Mouse (Mus musculus) embryonic fibroblast, embryonic 13.5 days (primary cell): Measurements from ENCODE around the gene Dcaf4.

Experiments
- CTCF ChIP-seq: IDR thresholded peaks from 2 replicates; pipeline ENCODE4 v1.5.1; 2011; ENCODE audit warnings: mild to moderate bottlenecking, control low read depth, low read length, moderate library complexity, borderline replicate concordance; ENCODE audit not compliant: insufficient read depth
- POLR2A ChIP-seq: IDR thresholded peaks from 2 replicates; pipeline ENCODE4 v1.6.1; 2011; ENCODE audit warnings: low read depth, mild to moderate bottlenecking, control low read depth, low read length, moderate library complexity

GRCm38 (mm10) chr12:83496736-83497135 is 23.5 kb upstream of the Dcaf4 start:
- TF ChIP-seq CTCF, result no peak
- no peak for TF ChIP-seq POLR2A
